Mouse (Mus musculus) ES-Bruce4 (cell line): ENCODE measurements around the gene Pemt.

Experiments
- CTCF ChIP-seq: IDR thresholded peaks from one replicate; pipeline ENCODE4 v1.8.1; 2011; ENCODE audit warnings: low read depth, low read length
- EP300 ChIP-seq: IDR thresholded peaks from 2 replicates; pipeline ENCODE4 v1.6.1; 2011; ENCODE audit warnings: low read depth, low read length; ENCODE audit not compliant: insufficient read depth
- POLR2A ChIP-seq: IDR thresholded peaks from one replicate; pipeline ENCODE4 v1.8.1; 2011; ENCODE audit warnings: low read length; ENCODE audit not compliant: insufficient read depth

DNA sequence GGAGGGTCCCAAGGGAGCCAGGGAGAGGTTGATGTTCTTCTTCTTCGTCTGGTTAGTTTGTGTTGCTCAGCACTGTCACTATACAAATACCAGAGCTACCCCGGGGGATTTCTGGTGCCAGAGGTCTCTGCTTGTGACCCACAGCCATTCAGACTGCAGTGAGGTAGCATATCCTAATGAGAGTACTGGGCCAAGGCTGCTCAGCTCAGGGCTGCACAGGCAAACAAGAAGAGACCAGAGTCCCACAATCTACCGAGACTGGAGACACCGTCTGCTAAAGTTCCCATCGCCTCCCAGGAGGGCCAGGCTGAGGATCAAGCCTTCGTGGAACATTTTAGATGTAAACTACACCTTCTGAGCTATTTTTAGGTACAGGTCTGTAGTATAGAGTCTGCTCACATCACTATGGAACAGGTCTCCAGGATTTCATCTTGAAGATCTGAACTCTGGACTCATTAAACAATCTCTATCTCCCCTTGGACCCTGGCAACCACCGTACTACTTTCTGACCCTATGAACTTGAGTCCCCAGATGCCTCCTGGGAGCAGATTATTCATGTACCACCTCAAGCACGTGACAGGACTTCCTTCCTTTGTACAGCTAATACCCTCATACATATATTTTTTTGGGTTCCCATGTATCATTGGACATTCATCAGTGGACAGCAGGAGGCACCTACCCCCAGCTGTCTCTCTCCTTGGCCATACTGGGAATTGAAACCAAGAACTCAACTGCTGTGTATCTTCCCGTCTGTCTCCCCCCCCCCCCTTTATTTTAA, 113.5 kb downstream of the Pemt start:
- TF ChIP-seq CTCF (no peak), POLR2A (no peak), EP300 (no peak)
